Mouse (Mus musculus): ENCODE results near the gene Bnc2. TPM values are rescaled to one million over a fixed set of nuclear protein-coding genes. Genes with fewer than 3 reads are reported as not detected.

Bnc2 gene
- total and polyA plus RNA-seq, 2 experiments from 2014 or later = 0.93 to 4.3 TPM

- peak overlapping the region; percentile 60 for H3K4me3 ChIP-seq (ENCODE audit: low read depth, low read length)
- peaks cover 87% of the 10 kb centered on the region for H3K27me3 ChIP-seq (ENCODE audit: control insufficient read depth, insufficient read depth, low read length)
- ATAC-seq (ENCODE audit: insufficient read depth, low read depth) (peak; percentile 77), DNase-seq (ENCODE audit: low spot score) (peak; percentile 22)
- no peaks in the 10 kb centered on the region for H3K9me3 ChIP-seq (replicated peaks; ENCODE audit: control insufficient read depth, low read length)
- H3K4me2 ChIP-seq (ENCODE audit: low read depth, low read length) = peak overlapping the region; percentile 91
- TF ChIP-seq EP300 (IDR thresholded peaks at IDR 0.05; ENCODE audit: low read depth) (no peak), CTCF (IDR thresholded peaks at IDR 0.05; ENCODE audit: low read depth) (no peak)
- no peaks in the 10 kb centered on the region for H3K36me3 ChIP-seq (replicated peaks; ENCODE audit: control insufficient read depth, insufficient read depth, low read length)
- peak overlapping the region; percentile 47; the same call in 1 of the 2 replicates for H3K9ac ChIP-seq (replicated peaks; ENCODE audit: low read depth, low read length)
- H3K4me1 ChIP-seq (ENCODE audit: control insufficient read depth, insufficient read depth) = no peaks in the 10 kb centered on the region
- no peak overlapping the region for H3K27ac ChIP-seq (ENCODE audit: low read depth)
- WGBS = under 1% methylated on average over 89 of the region's 104 CpGs
Observed at GRCm38 (mm10) chr4:84674318-84675170, 531 bp downstream of the Bnc2 start.

DNA sequence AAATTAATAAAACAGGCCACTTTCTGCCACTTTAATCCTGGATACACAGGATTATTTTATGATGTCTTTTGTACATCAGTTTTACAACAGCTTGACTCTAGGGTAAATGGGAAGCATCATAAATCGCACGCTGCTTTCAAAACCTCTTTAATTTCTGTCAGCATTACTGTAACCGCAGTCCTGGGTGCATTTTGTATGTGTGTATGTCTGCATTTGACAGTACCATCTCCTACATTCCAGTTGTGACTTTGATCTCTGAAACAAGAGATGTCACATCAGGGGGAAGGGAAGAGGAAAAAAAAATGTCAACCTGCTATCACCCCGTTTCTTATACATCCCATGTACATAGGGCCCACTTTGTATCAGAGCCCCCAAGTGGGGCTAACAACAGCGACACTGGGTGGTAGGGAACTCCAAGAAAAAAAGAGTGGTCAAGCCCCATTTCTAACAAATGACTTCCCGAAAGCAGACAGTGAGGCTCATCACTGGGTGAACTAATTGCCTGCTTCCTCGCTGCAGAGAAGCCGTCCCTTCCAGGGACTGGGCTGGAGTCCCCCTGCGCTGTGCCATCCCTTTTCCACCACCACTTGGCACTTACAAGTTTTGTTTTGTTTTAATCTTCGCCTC is 1.3 kb downstream of the Bnc2 start:
- no peak for TF ChIP-seq CTCF (IDR thresholded peaks at IDR 0.05; ENCODE audit: low read depth)
- TF ChIP-seq EP300 (IDR thresholded peaks at IDR 0.05; ENCODE audit: low read depth) = no peak
- ATAC-seq (ENCODE audit: insufficient read depth, low read depth) (no peak), DNase-seq (ENCODE audit: low spot score) (no peak)
- Histone ChIP-seq H3K9me3 (replicated peaks; ENCODE audit: control insufficient read depth, low read length) (no peaks in the 10 kb centered on the region), H3K9ac (replicated peaks; ENCODE audit: low read depth, low read length) (no peak overlapping the region), H3K4me3 (ENCODE audit: low read depth, low read length) (peak overlapping the region; percentile 60), H3K4me2 (ENCODE audit: low read depth, low read length) (peak overlapping the region; percentile 91), H3K4me1 (ENCODE audit: control insufficient read depth, insufficient read depth) (no peaks in the 10 kb centered on the region), H3K27me3 (ENCODE audit: control insufficient read depth, insufficient read depth, low read length) (peaks cover 87% of the 10 kb centered on the region), H3K27ac (ENCODE audit: low read depth) (no peak overlapping the region), H3K36me3 (replicated peaks; ENCODE audit: control insufficient read depth, insufficient read depth, low read length) (no peaks in the 10 kb centered on the region)
- WGBS = 25% methylated on average over 10 of the region's 10 CpGs

DNA sequence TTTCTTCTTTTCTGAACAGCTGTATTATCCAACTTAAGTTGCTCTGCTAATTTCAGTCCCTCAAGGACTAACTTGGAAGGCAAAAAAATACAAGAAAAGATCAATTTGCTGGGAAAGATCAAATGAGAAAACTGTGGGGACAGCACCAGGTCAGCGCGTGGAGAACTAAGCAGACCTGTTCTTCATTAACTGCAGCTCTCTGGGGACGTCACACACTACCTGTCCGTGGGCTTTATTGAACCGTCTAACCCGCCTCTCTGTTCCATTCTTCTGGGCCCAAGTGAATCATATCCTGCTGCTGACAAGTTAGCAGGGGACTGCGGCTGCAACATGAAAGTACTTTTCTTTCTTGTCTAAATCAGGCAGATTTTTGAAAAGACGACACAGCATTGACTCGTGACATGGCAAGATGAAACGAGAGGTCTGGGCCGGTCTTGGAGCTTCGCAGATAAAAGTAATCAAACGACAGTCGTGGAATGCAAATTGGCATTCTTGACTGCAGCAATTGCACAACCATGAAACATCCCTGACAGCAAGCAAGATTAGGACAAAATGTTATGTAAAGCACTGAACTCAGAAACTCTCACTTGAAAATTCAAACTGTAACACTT is 2.8 kb downstream of the Bnc2 start:
- Histone ChIP-seq H3K36me3 (replicated peaks; ENCODE audit: control insufficient read depth, insufficient read depth, low read length) (no peaks in the 10 kb centered on the region), H3K9me3 (replicated peaks; ENCODE audit: control insufficient read depth, low read length) (no peaks in the 10 kb centered on the region), H3K4me1 (ENCODE audit: control insufficient read depth, insufficient read depth) (no peaks in the 10 kb centered on the region), H3K27ac (ENCODE audit: low read depth) (no peak overlapping the region), H3K27me3 (ENCODE audit: control insufficient read depth, insufficient read depth, low read length) (peaks cover 79% of the 10 kb centered on the region), H3K4me3 (ENCODE audit: low read depth, low read length) (no peak overlapping the region), H3K9ac (replicated peaks; ENCODE audit: low read depth, low read length) (no peak overlapping the region), H3K4me2 (ENCODE audit: low read depth, low read length) (no peak overlapping the region)
- WGBS = 33% methylated on average over 14 of the region's 14 CpGs
- no peak for DNase-seq (ENCODE audit: low spot score)
- ATAC-seq (ENCODE audit: insufficient read depth, low read depth) = no peak
- TF ChIP-seq CTCF (IDR thresholded peaks at IDR 0.05; ENCODE audit: low read depth) (no peak), EP300 (IDR thresholded peaks at IDR 0.05; ENCODE audit: low read depth) (no peak)

DNA sequence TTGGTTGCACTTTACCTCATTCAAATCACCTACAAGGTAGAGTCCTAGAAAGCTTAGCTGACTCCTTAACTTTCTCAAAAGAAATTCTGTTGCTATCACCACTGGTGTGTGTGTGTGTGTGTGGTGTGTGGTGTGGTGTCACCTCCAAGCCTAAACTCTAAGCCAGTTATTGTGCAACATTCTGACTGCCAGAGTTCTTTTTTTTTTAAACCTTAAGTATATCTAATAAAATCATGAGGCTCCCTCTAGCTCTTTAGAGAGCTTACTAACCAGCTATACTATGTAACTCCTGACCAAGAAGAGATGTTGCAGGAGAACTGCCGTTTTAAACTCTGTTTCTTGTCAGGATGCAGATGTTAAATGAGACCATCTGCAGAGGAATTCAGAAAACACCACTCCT is 4.1 kb downstream of the Bnc2 start:
- TF ChIP-seq EP300 (IDR thresholded peaks at IDR 0.05; ENCODE audit: low read depth) = no peak
- no peak for TF ChIP-seq CTCF (IDR thresholded peaks at IDR 0.05; ENCODE audit: low read depth)
- DNase-seq (ENCODE audit: low spot score) (no peak), ATAC-seq (ENCODE audit: insufficient read depth, low read depth) (no peak)
- Histone ChIP-seq H3K9me3 (replicated peaks; ENCODE audit: control insufficient read depth, low read length) (no peaks in the 10 kb centered on the region), H3K4me2 (ENCODE audit: low read depth, low read length) (no peak overlapping the region), H3K27me3 (ENCODE audit: control insufficient read depth, insufficient read depth, low read length) (peaks cover 66% of the 10 kb centered on the region), H3K36me3 (replicated peaks; ENCODE audit: control insufficient read depth, insufficient read depth, low read length) (no peaks in the 10 kb centered on the region), H3K4me3 (ENCODE audit: low read depth, low read length) (no peak overlapping the region), H3K9ac (replicated peaks; ENCODE audit: low read depth, low read length) (no peak overlapping the region), H3K27ac (ENCODE audit: low read depth) (no peak overlapping the region), H3K4me1 (ENCODE audit: control insufficient read depth, insufficient read depth) (no peaks in the 10 kb centered on the region)
- WGBS = 47% methylated on average over 1 of the region's 1 CpGs

DNA sequence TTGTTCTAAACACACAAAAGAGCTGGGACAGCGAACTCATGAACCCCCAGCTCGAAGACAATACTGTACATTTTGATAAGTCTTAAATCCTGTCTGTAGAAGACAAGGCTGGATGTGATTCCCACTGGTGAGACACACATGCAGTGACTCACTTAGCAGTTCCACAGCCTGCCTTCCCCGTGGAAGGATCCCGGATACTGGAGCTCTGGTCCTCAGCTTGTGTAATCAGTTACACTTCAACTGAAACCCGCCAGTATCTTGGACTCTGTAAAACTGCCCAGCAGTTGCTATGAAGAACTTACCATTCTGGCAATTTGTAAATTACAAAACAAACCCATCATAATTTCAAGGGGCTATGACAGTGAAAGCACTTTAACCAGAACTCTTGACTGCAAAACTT is 5.4 kb downstream of the Bnc2 start:
- H3K27ac ChIP-seq (ENCODE audit: low read depth) = no peak overlapping the region
- TF ChIP-seq CTCF (IDR thresholded peaks at IDR 0.05; ENCODE audit: low read depth) = no peak
- no peak for TF ChIP-seq EP300 (IDR thresholded peaks at IDR 0.05; ENCODE audit: low read depth)
- H3K4me2 ChIP-seq (ENCODE audit: low read depth, low read length) = no peak overlapping the region
- WGBS = 67% methylated on average over 5 of the region's 5 CpGs
- DNase-seq (ENCODE audit: low spot score) = no peak
- no peaks in the 10 kb centered on the region for H3K4me1 ChIP-seq (ENCODE audit: control insufficient read depth, insufficient read depth)
- ATAC-seq (ENCODE audit: insufficient read depth, low read depth) = no peak
- no peaks in the 10 kb centered on the region for H3K36me3 ChIP-seq (replicated peaks; ENCODE audit: control insufficient read depth, insufficient read depth, low read length)
- H3K9ac ChIP-seq (replicated peaks; ENCODE audit: low read depth, low read length) = no peak overlapping the region
- no peak overlapping the region for H3K4me3 ChIP-seq (ENCODE audit: low read depth, low read length)
- H3K27me3 ChIP-seq (ENCODE audit: control insufficient read depth, insufficient read depth, low read length) = peaks cover 52% of the 10 kb centered on the region
- H3K9me3 ChIP-seq (replicated peaks; ENCODE audit: control insufficient read depth, low read length) = no peaks in the 10 kb centered on the region
